Mouse (Mus musculus): ENCODE results near the gene Pafah1b1. TPM values are rescaled to one million over a fixed set of nuclear protein-coding genes. Genes with fewer than 3 reads are reported as not detected.
A peak's percentile ranks its signal among the peaks of the same experiment; 100 is the strongest.

Pafah1b1 gene
- total RNA-seq, 2 experiments from 2014 or later, result 107 to 138 TPM

GRCm38 (mm10) chr11:74664279-74664678 is 60.2 kb downstream of the Pafah1b1 start:
- no peak for DNase-seq (ENCODE audit: low spot score)

DNA sequence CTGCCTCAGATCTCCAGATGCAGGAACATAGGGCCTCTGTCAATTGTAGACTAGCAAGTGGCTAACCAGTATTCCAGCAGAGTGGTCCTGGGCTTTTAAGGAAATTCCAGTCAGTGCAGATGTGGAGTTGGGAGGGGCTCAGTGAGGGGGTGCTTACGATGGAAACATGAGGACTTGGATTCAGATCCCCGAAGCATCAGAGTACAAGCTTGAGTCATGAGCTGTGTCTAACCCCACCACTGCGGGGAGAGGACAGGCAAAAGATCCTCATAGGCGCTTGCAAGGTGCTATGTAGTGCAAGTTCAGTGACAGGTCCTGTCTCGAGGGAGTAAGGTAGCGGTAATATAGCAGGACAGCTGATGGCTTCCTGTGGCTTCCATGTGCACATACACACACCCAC is 62.2 kb downstream of the Pafah1b1 start:
- no peak for DNase-seq (ENCODE audit: low spot score)

GRCm38 (mm10) chr11:74661641-74662040 is 62.8 kb downstream of the Pafah1b1 start:
- DNase-seq (ENCODE audit: low spot score), result no peak

- DNase-seq (ENCODE audit: low spot score), result no peak
Measured at GRCm38 (mm10) chr11:74660336-74660735, 64.1 kb downstream of the Pafah1b1 start.

- DNase-seq (ENCODE audit: low spot score), result no peak
Measured at GRCm38 (mm10) chr11:74655941-74656340, 68.5 kb downstream of the Pafah1b1 start.

DNA sequence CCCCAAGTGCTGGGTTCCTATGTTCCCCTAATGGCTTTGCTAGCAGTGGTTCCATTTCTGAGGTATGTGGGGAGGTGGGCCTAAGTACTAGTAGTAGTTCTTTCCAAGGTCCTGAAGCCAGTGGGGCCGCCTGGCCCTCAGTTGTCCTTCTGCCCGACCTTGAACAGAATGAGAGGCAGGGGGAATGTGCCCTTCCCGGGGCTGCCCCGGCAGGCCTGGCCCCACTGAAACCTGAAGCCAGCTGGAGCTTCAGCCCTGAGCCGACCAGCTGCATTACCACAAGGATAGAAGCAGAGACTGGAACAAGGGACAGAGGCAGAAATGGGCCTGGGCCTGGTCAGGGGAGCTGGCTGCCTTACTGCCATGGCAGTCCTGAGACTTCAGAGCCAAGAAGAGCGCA is 71.1 kb downstream of the Pafah1b1 start:
- DNase-seq (ENCODE audit: low spot score), result peak; percentile 64

DNA sequence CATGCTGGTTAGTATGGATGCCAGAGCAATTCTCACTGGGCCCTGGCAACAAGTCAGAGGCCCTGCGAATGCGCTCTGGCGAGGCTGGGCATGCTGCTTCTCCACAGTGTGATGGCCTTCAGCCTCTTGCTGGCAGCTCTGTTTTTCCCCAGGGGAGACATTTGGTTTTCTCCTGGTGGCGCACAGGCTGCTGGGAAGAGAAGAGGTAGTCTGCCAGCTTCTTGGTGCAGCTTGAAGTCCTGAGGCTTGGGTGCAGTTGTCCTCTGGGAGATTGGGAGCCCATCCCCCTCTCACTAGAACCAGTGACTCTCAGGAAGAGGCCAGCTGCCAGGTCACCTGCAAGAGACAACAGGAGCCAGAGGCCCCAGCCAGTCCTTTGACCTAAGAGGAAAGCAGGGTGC is 71.7 kb downstream of the Pafah1b1 start:
- peak; percentile 65 for DNase-seq (ENCODE audit: low spot score)

DNA sequence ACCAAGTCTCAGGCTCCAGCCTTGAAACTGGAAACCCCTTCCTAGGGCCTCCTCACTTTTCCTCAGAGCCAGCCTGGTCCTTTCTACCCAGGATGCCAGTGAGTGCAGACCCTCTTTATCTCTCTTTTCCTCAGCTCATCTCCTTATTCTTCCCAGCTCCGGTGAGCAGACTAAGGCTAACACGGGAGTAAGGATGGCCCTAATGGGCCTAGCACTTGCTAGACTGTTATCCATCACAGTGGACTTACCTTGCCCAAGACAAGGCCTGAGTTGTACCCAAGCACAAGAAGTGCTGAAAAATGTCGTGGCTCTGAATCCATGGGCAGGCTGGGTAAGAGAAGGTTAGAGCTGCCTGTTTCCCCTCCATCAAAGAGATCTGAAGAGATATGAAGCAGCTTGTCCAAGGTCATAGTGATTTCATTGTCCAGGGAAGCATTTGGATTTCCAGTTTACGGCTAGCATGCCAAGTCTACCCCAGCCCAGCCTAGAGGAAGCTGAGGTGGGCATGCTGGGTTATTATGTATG is 73.8 kb downstream of the Pafah1b1 start:
- no peak for DNase-seq (ENCODE audit: low spot score)

- peak; percentile 31 for DNase-seq (ENCODE audit: low spot score)
Measured at GRCm38 (mm10) chr11:74649647-74650551, 74.6 kb downstream of the Pafah1b1 start.

- DNase-seq (ENCODE audit: low spot score), result peak; percentile 99
Measured at GRCm38 (mm10) chr11:74649095-74649646, 75.3 kb downstream of the Pafah1b1 start, which contains the start of gene Cluh. Gene Cluh, plus strand, starts transcription at chr11:74649495.

DNA sequence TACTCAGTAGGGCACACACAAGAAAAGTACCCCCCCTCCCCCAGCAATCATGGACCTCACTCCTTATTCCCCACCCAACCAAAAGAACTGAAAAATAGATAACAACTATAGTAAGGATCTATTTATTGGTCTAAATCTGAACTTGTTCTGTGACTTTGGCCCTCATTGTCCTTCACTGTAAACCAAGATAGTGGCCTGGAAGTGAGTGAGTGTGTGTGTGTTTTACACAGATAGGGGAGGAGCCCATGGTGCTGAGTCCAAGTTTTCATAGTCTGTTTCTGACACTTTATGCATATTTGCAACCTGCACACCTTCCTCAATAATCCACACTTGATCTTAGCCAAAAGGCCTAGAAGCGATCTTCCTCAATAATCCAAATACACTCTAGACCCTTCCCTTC is 75.8 kb downstream of the Pafah1b1 start:
- DNase-seq (ENCODE audit: low spot score), result no peak

GRCm38 (mm10) chr11:74647966-74648365 is 76.5 kb downstream of the Pafah1b1 start:
- DNase-seq (ENCODE audit: low spot score), result no peak

GRCm38 (mm10) chr11:74639628-74640027 is 84.8 kb downstream of the Pafah1b1 start:
- no peak for DNase-seq (ENCODE audit: low spot score)

GRCm38 (mm10) chr11:74638791-74639411 is 85.6 kb downstream of the Pafah1b1 start:
- no peak for DNase-seq (ENCODE audit: low spot score)

DNA sequence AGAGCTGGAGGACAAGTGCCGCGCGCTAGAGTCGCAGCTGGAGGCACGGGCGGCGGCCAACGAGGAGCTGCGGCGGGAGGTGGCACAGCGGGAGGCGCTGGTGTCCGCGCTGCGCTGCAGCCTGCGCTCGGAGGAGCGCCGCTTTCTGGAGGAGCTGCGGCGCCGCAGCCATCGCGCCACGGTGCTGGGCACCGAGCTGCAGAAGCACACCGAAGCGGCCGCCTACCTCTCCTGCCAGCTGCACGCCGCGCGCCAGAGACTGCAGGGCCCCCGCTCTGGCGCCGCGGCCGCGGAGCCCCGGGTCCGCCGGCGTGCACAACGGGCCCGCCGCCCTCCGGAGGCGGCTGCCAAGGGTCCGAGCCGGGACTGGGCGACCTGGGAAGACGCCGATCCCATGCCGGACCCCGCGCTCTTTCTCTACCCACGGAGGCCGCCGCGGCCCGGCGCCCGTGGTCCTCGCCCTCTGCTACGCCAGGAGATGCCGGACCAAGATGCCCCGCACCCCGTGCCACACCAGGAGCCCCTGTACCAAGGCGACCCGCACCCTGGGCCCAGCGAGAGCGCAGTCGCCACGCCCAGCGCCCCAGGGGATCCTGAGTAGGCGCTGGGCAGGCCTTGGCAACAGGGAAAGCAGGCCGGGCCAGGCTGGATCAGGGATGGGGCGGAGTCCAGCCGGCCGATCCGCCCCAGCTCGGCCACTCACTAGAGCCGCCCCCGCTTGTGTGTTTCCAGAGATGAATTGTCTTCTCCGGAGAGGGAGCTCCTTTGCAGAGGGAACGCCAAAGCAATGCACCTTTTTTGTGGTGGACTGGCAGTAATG is 86.3 kb downstream of the Pafah1b1 start:
- DNase-seq (ENCODE audit: low spot score), result peak; percentile 78

DNA sequence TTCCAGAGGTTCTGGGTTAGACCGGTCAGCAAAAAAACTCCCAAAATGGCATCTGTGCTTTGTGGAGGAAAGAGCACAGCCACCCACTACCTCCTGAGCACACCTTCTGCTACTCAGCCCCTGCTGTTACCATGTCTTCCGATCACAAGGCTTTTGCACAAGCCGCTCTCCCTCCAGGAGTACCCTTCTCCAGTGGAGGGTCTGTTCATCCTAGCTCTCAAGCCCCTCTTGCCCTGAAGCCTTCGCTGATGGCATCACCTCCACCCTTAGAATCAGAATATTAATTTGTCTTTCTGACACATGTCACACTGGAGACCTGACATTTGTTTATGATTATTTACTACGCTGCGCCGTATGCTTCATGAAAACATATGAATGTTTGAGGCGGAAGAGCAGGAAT is 87.0 kb downstream of the Pafah1b1 start:
- DNase-seq (ENCODE audit: low spot score), result no peak

DNA sequence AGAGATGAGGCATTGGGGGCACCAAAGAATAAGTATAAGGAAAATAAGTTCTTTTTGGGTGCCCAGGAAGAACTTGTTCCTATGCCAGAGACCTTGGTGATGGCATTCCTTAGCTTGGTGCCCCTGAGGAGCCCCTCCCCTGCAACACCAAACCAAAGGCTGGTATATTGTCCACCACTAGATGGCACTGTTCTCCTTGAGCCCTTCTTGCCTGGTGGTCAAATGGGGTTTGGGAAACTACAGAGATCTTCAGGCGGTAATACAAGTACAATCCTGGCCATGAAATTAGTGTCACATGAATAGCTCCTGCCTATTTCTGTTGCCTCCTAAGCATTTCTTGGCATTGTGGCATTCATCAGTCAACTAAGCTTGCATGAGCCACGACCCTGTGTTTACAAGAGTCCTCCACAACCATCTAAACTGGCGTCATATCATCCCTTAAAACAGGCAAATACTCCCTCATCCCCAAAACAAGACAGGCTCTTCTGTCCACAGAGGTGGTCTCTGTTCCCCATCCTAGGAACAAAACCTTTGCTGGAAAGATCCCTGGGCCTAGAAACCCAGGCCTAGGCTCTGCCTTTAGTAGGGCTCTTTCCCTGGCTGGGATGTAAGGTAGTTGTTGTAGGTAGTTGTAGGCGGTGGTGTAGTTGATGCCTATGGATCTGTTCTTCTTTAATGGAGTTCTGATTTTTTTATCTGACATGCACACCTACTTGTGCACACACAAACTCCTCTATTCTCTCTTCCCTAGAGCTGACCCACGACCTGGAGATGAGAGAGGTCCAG is 89.8 kb downstream of the Pafah1b1 start:
- peak; percentile 77 for DNase-seq (ENCODE audit: low spot score)

GRCm38 (mm10) chr11:74631880-74632789 is 92.3 kb downstream of the Pafah1b1 start:
- no peak for DNase-seq (ENCODE audit: low spot score)

GRCm38 (mm10) chr11:74627481-74627880 is 97.0 kb downstream of the Pafah1b1 start:
- no peak for DNase-seq (ENCODE audit: low spot score)

All from gastrocnemius, adult 18-20 months (tissue).